Comparison of ENCODE assay signal across 8 mouse cellular contexts in genomic region chr1:131246433-131247395, GRCm38 (mm10). TPM values are rescaled to one million over a fixed set of nuclear protein-coding genes. Genes with fewer than 3 reads are reported as not detected.
DNase-seq lines count a peak whose midpoint lies in the region; ATAC-seq and TF ChIP-seq lines count a peak whose summit lies in the region.

No protein-coding gene starts in this region.

- no peak for TF ChIP-seq CTCF in thymus, adult 2 months (IDR thresholded peaks at IDR 0.05; ENCODE audit: borderline replicate concordance, control insufficient read depth, extremely low read depth, insufficient read depth, low read length, poor library complexity)

- peaks cover 13% of the 10 kb centered on the region; the same call in 1 of the 2 replicates for H3K27me3 ChIP-seq in thymus, adult 2 months (ENCODE audit: control insufficient read depth, insufficient read depth, low read length)
- peaks cover 12% of the 10 kb centered on the region; the same call in 1 of the 2 replicates for H3K27me3 ChIP-seq in heart, embryonic 12.5 days (replicated peaks)
- peaks cover 13% of the 10 kb centered on the region; the same call in 1 of the 2 replicates for H3K27me3 ChIP-seq in lung, embryonic 16.5 days (ENCODE audit: control insufficient read depth, insufficient read depth, low read depth, low read length)

- peaks cover 15% of the 10 kb centered on the region for H3K4me1 ChIP-seq in thymus, adult 2 months (replicated peaks; ENCODE audit: control insufficient read depth, insufficient read depth, low read length)
- H3K4me1 ChIP-seq in heart, embryonic 12.5 days (replicated peaks): peaks cover 71% of the 10 kb centered on the region
- H3K4me1 ChIP-seq in lung, embryonic 16.5 days (replicated peaks; ENCODE audit: control insufficient read depth, insufficient read depth, low read length): peaks cover 35% of the 10 kb centered on the region

- H3K9me3 ChIP-seq in heart, embryonic 12.5 days (replicated peaks): no peaks in the 10 kb centered on the region
- H3K9me3 ChIP-seq in lung, embryonic 16.5 days (ENCODE audit: control insufficient read depth, low read length): no peaks in the 10 kb centered on the region

- H3K27ac ChIP-seq in thymus, adult 2 months (ENCODE audit: control insufficient read depth, insufficient read depth, low read length): no peak overlapping the region
- peak overlapping the region; percentile 36 for H3K27ac ChIP-seq in heart, embryonic 12.5 days (ENCODE audit: poor library complexity, severe bottlenecking)
- peak overlapping the region; percentile 23 for H3K27ac ChIP-seq in lung, embryonic 16.5 days (ENCODE audit: low read length)

- peak overlapping the region; percentile 32; the same call in 1 of the 2 replicates for H3K9ac ChIP-seq in heart, embryonic 12.5 days
- H3K9ac ChIP-seq in lung, embryonic 16.5 days (ENCODE audit: low read length): peak overlapping the region; percentile 19; the same call in 1 of the 2 replicates

- 0 out of 2 replicates have a peak, but pooled peaks have one; percentile 33 for ATAC-seq in heart, embryonic 12.5 days (ENCODE audit: insufficient number of reproducible peaks, low FRiP score)
- peak; percentile 43 for ATAC-seq in lung, embryonic 16.5 days (ENCODE audit: low read depth)

- H3K4me2 ChIP-seq in heart, embryonic 12.5 days: peak overlapping the region; percentile 61
- H3K4me2 ChIP-seq in lung, embryonic 16.5 days (ENCODE audit: low read depth, low read length): peak overlapping the region; percentile 61

- no peak overlapping the region for H3K4me3 ChIP-seq in thymus, adult 2 months (ENCODE audit: control insufficient read depth, insufficient read depth, low read length)
- H3K4me3 ChIP-seq in heart, embryonic 12.5 days: peak overlapping the region; percentile 17
- peak overlapping the region; percentile 34 for H3K4me3 ChIP-seq in lung, embryonic 16.5 days (ENCODE audit: low read length)

- WGBS in thymus, adult 2 months: 6% methylated on average over 7 of the region's 7 CpGs
- 2% methylated on average over 7 of the region's 7 CpGs for WGBS in heart, embryonic 12.5 days
- WGBS in lung, embryonic 16.5 days: 3% methylated on average over 7 of the region's 7 CpGs

- no peaks in the 10 kb centered on the region for H3K36me3 ChIP-seq in thymus, adult 2 months (ENCODE audit: control insufficient read depth, insufficient read depth, low read length)
- no peaks in the 10 kb centered on the region for H3K36me3 ChIP-seq in heart, embryonic 12.5 days
- H3K36me3 ChIP-seq in lung, embryonic 16.5 days (ENCODE audit: control insufficient read depth, insufficient read depth, low read length): no peaks in the 10 kb centered on the region

- peak; percentile 32 for DNase-seq in thymus, adult 2 months
- DNase-seq in thymus, adult 18-20 months: no peak
- peak; percentile 71 to 80 for DNase-seq in cerebellum, postnatal 10 days
- peak; percentile 64 for DNase-seq in kidney, postnatal 14 days
- peak; percentile 35 for DNase-seq in right cerebral cortex, postnatal 4 days
- no peak for DNase-seq in c-Kit-positive CD71-positive TER-119-positive erythroid progenitor cells, embryonic 14.5 days (ENCODE audit: low spot score)

- no peak for TF ChIP-seq POLR2A in thymus, adult 2 months (IDR thresholded peaks at IDR 0.05; ENCODE audit: control insufficient read depth, extremely low read depth, insufficient read depth, low read length, poor library complexity)

RNA-seq across cellular contexts. Expression of gene Rassf5, which starts 1.7 kb away (rescaled TPM):
- 95.3 and 98.8 TPM in 2 replicates for polyA plus RNA-seq in thymus, adult 2 months (2012; rRNA removed)
- polyA plus RNA-seq in heart, embryonic 12.5 days (2016; fragmentation: Nextera tagmentation; extraction: Ambion mirVana): 27.0 and 27.2 TPM in 2 replicates
- polyA plus RNA-seq in lung, embryonic 16.5 days (2015; fragmentation: Nextera tagmentation; extraction: Ambion mirVana): 6.1 and 8.2 TPM in 2 replicates

RNA-seq across cellular contexts. Expression of gene Ikbke, which starts 32.7 kb away (rescaled TPM):
- 118 and 129 TPM in 2 replicates for polyA plus RNA-seq in thymus, adult 2 months (2012; rRNA removed)
- 2.8 and 3.4 TPM in 2 replicates for polyA plus RNA-seq in heart, embryonic 12.5 days (2016; fragmentation: Nextera tagmentation; extraction: Ambion mirVana)
- polyA plus RNA-seq in lung, embryonic 16.5 days (2015; fragmentation: Nextera tagmentation; extraction: Ambion mirVana): 4.7 and 5.1 TPM in 2 replicates

Comparison
In these comparisons a context has a peak if more than half of its experiments do, and no peak if none do; other contexts are left out.
1. DNase-seq: peak in thymus, adult 2 months (single experiment), cerebellum, postnatal 10 days (2 of 2), kidney, postnatal 14 days (single experiment) and right cerebral cortex, postnatal 4 days (single experiment); none in thymus, adult 18-20 months (0 of 2) and c-Kit-positive CD71-positive TER-119-positive erythroid progenitor cells, embryonic 14.5 days (single experiment).
2. RNA of gene Ikbke, which starts 32.7 kb away (polyA plus RNA-seq): 118 to 129 TPM in thymus, adult 2 months; 4.7 to 5.1 TPM in lung, embryonic 16.5 days and 2.8 to 3.4 TPM in heart, embryonic 12.5 days; every median in the first group is over 10 times any median in the second.